Mouse (Mus musculus) spleen, adult 2 months (tissue): ENCODE results near the gene Atf6b. TPM values are rescaled to one million over a fixed set of nuclear protein-coding genes. Genes with fewer than 3 reads are reported as not detected.

ENCODE experiments used
- DNase-seq, 2 experiments: peaks; one replicate each; pipeline versions ENCODE4 v3.0.0 to v3.0.0-alpha.2; 2012 to 2021; ENCODE audit warnings: low spot score in 2 of 2, low read depth in 1 of 2
- H3K27ac ChIP-seq: fragments of 200-500 bp; 2 replicates; pipeline ENCODE4 v1.5.1; 2012; ENCODE audit warnings: low read length, inconsistent platforms; ENCODE audit not compliant: insufficient read depth
- H3K27me3 ChIP-seq: fragments of 200-500 bp; 2 replicates; pipeline ENCODE4 v1.6.1; 2012; ENCODE audit warnings: mild to moderate bottlenecking, moderate library complexity, low read length, inconsistent platforms; ENCODE audit not compliant: control insufficient read depth, insufficient read depth
- H3K36me3 ChIP-seq: fragments of 200-500 bp; 2 replicates; pipeline ENCODE4 v1.6.1; 2012; ENCODE audit warnings: mild to moderate bottlenecking, low read length, inconsistent platforms; ENCODE audit not compliant: control insufficient read depth, insufficient read depth
- H3K4me1 ChIP-seq: fragments of 200-500 bp; 2 replicates; pipeline ENCODE4 v1.6.1; 2011; ENCODE audit warnings: inconsistent platforms; ENCODE audit not compliant: control insufficient read depth, insufficient read depth, insufficient read length
- H3K4me3 ChIP-seq: fragments of 200-500 bp; 2 replicates; pipeline ENCODE4 v1.5.1; 2011; ENCODE audit warnings: mild to moderate bottlenecking, inconsistent platforms; ENCODE audit not compliant: insufficient read depth, insufficient read length; ENCODE audit errors: extremely low read depth
- CTCF ChIP-seq: fragments of 200-500 bp; IDR thresholded peaks from 2 replicates; pipeline ENCODE4 v1.5.1; 2011; ENCODE audit warnings: mild to moderate bottlenecking, inconsistent platforms; ENCODE audit not compliant: insufficient read depth, insufficient read length, insufficient replicate concordance; ENCODE audit errors: extremely low read depth
- POLR2A ChIP-seq: fragments of 200-500 bp; IDR thresholded peaks from 2 replicates; pipeline ENCODE4 v1.6.1; 2011; ENCODE audit warnings: low read depth, low read length, inconsistent platforms
- WGBS: fragments of 180-500 bp; shearing (Covaris S2); methylation state at CpG from one replicate; pipeline ENCODE4 v1.1.7; 2018; 5-methylcytosine and 5-hydroxymethylcytosine counted together
- polyA plus RNA-seq: library from polyadenylated mRNA; depleted of rRNA; stranded (reverse); fragments of >200 nt; gene quantifications from 2 replicates; pipeline ENCODE4 v1.2.3, GENCODE M21; 2012

Atf6b gene
- polyA plus RNA-seq, 1 experiment: 76.4 TPM

DNA sequence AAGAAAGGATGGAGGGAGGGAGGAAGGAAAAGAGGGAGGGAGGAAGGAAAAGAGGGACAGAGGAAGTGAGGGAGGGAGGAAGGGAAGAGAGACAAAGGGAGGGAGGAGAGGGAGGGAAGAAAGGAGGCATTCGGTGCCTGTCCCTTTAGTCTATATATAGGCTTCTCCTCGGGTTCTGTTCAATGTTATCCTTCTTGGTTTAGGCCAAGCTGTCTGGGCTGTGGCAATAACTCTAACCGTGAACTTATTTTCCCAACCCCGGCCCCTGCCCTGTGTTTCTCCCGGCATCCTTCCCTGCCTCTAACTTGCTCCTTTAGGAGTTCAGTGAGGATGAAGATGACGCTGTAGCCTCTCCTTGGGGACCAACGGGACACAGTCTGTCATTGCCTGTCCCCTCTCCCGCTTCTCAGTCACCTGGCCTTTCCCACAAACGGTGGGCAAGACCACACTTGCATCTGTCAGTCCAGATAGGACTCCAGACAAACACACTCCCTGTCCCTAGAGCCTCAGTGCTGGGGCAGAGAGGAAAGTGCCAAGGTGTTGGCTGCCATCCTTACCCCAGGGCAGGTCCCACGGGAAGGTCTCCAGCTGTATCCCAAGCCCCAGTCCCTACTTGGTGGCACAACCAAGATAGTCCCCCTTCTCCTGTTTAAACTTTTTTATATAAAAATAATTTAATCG is 27.7 kb downstream of the Atf6b start:
- Histone ChIP-seq H3K4me1 (no peaks in the 10 kb centered on the region; the same call in 1 of the 2 replicates), H3K27me3 (peaks cover 9% of the 10 kb centered on the region), H3K36me3 (no peaks in the 10 kb centered on the region), H3K4me3 (no peak overlapping the region), H3K27ac (no peak overlapping the region)
- TF ChIP-seq CTCF (no peak), POLR2A (no peak)
- 61% methylated on average over 11 of the region's 11 CpGs for WGBS
- no peak for DNase-seq

DNA sequence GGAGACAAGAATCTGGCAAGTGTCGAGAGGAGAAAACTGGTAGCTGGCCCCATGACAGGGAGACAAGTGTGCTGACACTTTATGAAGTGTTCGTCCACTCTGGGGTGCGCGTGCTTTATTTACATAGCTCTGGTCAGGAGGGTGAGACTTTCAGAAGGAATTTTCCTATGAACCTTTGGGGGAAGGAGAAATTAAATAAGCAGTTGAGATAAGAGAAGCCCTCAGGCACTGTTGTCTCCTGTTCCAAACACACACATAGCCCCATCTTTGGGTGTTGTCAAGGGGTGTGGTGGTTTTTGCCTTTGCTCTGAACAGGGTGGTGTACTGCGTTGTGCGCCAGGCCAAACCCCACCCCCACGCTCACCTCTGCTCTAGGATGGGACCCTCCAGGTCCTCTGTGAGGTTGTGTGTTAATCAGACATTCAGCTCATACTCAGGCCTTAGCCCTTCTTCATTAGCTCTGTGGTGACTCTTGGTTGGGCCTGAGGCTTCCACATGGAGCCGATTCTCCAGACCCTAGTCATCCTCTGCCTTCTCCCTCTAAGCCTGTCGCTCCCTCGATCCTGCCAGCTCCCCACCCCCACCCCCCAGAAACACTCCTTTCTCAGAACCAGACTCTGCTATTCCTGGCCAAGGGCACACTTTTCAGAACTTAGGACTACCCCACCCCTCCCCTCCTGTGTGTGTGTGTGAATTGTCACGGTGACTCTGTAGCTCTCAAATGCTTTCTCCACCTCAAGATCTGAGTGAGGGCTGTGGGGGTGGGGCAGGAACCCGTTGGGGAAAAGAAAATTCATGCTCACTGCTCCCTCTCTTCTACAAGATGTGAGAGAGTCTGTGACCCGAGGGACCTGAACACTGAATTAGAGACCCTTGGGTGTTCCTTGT is 28.5 kb downstream of the Atf6b start:
- 71% methylated on average over 13 of the region's 13 CpGs for WGBS
- no peak for DNase-seq
- peaks cover 9% of the 10 kb centered on the region; the same call in 1 of the 2 replicates for H3K27me3 ChIP-seq

DNA sequence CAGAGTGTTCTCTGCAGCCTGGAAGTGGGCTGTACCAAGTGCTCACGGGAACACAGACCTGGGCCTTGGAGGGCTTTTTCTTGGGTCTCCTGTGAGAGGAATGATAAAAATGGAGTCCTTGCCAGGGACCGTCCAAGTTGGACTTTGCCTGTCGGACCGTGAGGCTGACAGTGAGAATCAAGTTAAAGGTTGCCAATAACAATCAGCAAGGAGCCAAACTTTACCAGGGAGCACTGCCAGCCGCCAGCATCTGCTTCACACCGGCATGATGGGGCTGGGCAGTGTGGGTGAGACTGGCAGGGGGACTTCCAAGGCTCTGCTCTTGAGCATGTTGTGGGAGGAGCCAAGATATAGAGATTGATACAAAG is 29.1 kb downstream of the Atf6b start:
- Histone ChIP-seq H3K36me3 (no peaks in the 10 kb centered on the region), H3K27me3 (peaks cover 7% of the 10 kb centered on the region; the same call in 1 of the 2 replicates), H3K4me3 (no peak overlapping the region), H3K4me1 (no peaks in the 10 kb centered on the region; the same call in 1 of the 2 replicates), H3K27ac (no peak overlapping the region)
- no peak for TF ChIP-seq CTCF
- TF ChIP-seq POLR2A: no peak
- DNase-seq: no peak
- WGBS: 79% methylated on average over 6 of the region's 6 CpGs

More for the DNA sequence above, 28.5 kb downstream of the Atf6b start:
- H3K4me1 ChIP-seq: no peaks in the 10 kb centered on the region; the same call in 1 of the 2 replicates
- no peak overlapping the region for H3K4me3 ChIP-seq
- no peak for TF ChIP-seq CTCF
- no peak for TF ChIP-seq POLR2A
- H3K27ac ChIP-seq: no peak overlapping the region
- no peaks in the 10 kb centered on the region for H3K36me3 ChIP-seq

DNA sequence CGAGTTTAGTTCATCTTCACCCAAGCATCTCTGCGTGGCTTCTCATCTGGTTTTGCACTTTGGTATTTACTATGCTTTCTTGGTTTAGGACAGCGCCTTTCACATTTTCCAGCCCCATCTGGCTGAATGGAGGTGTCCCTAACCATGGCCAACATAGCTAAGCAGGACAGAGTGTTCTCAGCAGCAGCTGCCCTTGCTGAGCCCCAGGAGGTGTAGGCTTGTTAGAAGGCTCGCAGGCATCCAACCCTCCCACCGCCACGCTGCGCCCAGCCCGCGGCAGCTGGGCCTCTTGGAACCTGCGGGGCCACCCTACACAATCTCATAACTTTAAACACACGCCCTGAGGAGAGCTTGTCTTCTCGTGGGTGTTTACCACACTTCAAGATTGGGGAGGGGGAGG is 29.7 kb downstream of the Atf6b start:
- no peak overlapping the region for H3K27ac ChIP-seq
- no peaks in the 10 kb centered on the region; the same call in 1 of the 2 replicates for H3K4me1 ChIP-seq
- H3K27me3 ChIP-seq: peaks cover 3% of the 10 kb centered on the region; the same call in 1 of the 2 replicates
- WGBS: 81% methylated on average over 12 of the region's 12 CpGs
- H3K36me3 ChIP-seq: no peaks in the 10 kb centered on the region
- H3K4me3 ChIP-seq: no peak overlapping the region
- no peak for DNase-seq
- TF ChIP-seq CTCF: no peak
- no peak for TF ChIP-seq POLR2A

DNA sequence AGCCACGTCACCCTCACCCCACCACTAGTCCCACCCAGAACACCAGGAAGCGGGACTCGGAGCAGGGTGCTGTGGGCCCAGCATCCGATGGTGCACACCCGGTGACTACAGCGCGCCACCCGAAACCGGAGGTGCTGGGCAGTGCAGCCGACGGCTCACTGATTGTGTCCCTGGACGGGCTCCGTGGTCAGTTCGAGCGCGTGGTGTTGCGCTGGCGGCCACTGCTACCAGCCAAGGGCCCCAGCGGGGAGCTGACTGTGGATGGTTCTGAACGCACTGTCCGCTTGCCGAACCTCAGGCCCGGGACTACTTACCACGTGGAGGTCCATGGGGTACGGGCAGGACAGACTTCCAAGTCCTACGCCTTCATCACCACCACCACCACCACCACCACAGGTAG is 33.2 kb downstream of the Atf6b start:
- Histone ChIP-seq H3K4me3 (no peak overlapping the region), H3K4me1 (peaks cover 4% of the 10 kb centered on the region; the same call in 1 of the 2 replicates), H3K27ac (no peak overlapping the region), H3K27me3 (no peaks in the 10 kb centered on the region; the same call in 1 of the 2 replicates), H3K36me3 (no peaks in the 10 kb centered on the region)
- 84% methylated on average over 26 of the region's 26 CpGs for WGBS
- DNase-seq: no peak
- TF ChIP-seq POLR2A: no peak
- no peak for TF ChIP-seq CTCF

DNA sequence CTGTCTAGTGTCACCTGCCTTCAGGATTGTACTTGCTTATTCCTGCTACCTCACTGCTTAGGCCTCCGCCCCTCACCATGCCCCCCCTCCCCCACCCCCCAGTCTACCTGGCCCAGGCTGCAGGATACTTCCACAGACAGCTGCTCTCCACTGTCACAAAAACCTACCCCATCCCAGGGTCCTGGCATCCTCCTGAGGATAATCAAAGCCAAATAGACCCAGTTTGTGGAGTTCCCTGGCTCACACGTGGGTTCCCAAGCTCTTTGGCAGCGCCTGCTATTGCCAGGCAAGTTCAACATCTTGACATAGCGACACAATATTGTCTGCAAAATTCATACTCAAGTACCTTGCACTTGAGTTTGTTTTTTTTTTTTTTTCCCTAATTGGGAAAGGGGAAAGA is 33.7 kb downstream of the Atf6b start:
- H3K4me3 ChIP-seq: no peak overlapping the region
- H3K4me1 ChIP-seq: peaks cover 4% of the 10 kb centered on the region; the same call in 1 of the 2 replicates
- H3K36me3 ChIP-seq: no peaks in the 10 kb centered on the region
- no peak for TF ChIP-seq CTCF
- TF ChIP-seq POLR2A: no peak
- DNase-seq: no peak
- H3K27ac ChIP-seq: no peak overlapping the region
- WGBS: 58% methylated on average over 4 of the region's 4 CpGs
- H3K27me3 ChIP-seq: no peaks in the 10 kb centered on the region; the same call in 1 of the 2 replicates
